Mouse (Mus musculus) NIH3T3 (cell line): Measurements from ENCODE around the gene Dedd2.
"Not testable (repeated sequence)": the region's sequence is repeated elsewhere in the genome, so short reads cannot be mapped to it uniquely, and the experiment has no call there.

Source experiments
- DNase-seq: peaks from one replicate; pipeline ENCODE4 v3.0.0-alpha.2; 2012; ENCODE audit warnings: low read depth

Gene Dedd2

DNA sequence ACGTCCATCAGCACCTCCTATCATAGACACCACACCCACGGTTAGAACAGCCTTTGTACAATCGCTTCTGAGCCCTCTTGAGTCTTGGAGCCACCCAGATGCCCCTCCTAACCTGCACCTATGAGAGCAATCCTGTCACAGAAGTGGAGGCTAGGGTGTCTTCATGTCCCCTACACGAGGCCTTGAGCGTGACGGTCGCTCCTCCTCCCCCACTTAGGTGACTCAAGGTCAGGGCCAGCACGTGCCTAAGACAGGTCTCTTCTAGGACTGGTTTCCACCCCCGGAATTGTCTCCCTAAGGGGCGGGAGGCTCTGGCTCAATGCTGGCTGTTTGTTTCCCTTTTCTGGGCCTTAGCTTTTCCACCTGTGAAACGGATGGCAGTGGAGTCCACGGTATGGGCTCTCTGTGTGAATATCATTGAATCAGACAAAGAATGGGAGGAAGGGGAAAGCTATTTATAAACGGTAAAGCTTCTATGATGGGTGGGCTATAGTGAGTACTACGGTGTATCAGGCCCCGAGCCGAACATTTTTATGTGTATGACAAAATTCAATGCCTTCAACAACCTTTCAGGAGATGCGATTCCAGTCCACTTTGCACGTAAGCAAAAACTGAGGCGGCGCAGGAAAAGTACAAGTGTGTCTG is at the start of gene Dedd2:
Dedd2 (minus strand) TSS at position 159 of the 645 bp plus-strand sequence.
- no peak for DNase-seq

DNA sequence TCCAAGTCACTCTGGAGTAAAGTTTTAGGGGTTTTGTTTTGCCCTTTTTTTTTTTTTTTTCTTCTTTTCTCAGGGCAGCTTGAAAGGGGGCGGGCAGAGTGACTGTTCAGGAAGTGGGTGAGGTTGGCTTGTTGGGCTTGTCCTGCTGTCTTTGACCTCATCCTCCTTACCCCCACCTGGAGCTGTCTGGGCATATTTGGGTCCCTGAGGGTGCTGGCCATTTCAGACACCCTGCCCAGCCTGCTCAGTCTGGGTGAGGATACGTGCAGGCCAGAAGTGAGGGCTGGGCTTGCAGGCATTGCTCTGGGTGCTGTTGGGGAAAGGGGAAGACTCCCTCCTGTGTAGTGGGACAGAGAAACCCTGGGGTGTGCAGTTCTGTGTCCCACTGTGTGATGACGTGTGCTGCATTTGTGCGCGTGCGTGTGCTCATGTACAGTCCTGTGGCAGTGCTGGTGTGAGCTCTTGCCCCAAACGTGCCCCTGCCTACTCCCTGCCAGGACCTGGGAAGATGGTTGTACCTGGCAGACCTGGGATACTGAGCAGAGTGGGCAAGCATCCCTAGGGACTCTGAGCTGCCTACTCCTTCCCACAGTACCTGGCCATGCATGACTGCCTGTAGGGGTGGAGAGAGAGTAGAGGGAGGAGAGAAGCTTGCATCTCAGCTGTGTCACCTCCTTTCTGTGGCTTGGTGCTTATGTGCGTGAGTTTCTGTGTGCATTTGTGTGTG is 49.3 kb upstream of the Dedd2 start:
- no peak for DNase-seq

GRCm38 (mm10) chr7:25269029-25269428 is 48.6 kb upstream of the Dedd2 start:
- DNase-seq = no peak

- DNase-seq = no peak
These were observed 48.2 kb upstream of the Dedd2 start for GRCm38 (mm10) chr7:25268588-25268987.

- peak; percentile 100 for DNase-seq
These were observed 47.5 kb upstream of the Dedd2 start for GRCm38 (mm10) chr7:25267751-25268463.

GRCm38 (mm10) chr7:25267301-25267750 is 46.9 kb upstream of the Dedd2 start, which contains the start of gene Cic:
Gene Cic (plus strand): TSS chr7:25267704.
- DNase-seq = peak; percentile 99

- DNase-seq = no peak
These were observed 46.0 kb upstream of the Dedd2 start for GRCm38 (mm10) chr7:25266180-25266962.

DNA sequence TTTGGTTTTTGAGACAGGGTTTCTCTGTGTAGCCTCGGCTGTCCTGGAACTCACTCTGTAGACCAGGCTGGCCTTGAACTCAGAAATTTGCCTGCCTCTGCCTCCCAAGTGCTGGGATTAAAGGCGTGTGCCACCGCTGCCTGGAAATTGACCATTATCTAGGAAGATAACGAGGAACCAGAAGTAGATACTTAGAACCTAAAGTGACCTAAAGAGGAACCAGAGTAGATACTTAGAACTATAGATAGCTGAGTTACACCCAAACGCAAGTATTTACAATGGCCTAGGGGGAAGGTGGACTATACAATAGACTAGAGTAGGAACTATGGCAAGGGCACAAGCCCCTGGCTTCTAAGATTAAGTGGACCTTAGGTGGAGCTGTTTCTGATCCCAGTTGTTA is 45.3 kb upstream of the Dedd2 start:
- DNase-seq = not testable (repeated sequence)

DNA sequence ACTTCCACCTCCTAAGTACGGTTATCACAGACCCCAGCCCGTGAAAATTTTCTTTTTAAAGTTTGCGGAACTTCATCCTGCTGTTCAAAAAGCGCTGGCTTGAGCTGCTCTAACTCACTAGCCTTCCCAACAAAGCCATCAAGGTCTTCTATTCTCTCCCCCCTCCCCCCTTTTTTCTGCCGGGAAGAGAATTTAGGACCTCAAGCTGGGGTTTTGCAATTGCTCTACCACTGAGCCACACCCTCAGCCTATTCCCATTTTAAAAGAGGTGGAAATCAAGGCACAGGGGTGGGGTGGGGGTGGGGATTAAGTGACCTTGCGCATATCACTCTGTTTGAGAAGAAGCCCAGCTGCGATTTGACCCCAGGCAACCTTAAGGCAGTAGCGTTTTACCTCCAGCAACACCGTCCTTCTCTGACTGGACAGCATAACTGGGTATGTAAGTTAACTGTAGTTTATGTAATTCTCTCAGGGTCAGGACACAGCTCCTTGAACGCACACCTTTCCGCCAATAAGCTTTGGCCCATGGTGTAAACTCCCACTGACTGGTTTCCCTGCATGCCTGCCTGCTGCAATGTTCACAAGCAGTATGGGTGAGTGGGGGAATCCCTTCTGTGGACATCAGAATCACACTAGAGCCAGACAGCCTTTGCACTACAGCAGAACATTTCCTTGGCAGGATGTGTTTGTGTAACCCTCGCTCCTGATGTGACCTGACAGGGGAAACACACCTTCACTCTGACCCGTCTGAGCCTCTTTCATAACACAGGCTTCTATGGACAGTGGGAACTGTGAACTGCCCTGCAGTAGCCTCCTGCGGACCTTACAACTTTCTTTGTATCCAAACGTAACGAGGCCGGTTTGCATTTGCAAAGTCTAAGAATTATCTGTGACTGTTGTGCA is 43.8 kb upstream of the Dedd2 start:
- DNase-seq = no peak

DNA sequence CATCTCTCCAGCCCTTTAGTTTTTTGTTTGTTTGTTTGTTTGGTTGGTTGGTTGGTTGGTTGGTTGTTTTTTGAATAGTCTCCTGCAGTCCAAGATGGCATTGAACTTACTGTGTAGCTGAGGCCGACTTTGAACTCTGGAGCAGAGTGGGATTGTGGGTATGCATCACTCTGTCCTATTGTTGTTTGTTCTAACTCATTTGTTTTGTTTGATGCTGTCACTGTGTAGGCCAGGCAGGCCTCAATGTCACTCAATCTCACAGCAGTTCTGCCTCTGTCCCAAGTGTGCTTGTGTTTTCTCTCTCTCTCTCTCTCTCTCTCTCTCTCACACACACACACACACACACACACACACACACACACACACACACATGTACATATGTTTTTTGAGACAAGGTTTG is 41.5 kb upstream of the Dedd2 start:
- DNase-seq = no peak

DNA sequence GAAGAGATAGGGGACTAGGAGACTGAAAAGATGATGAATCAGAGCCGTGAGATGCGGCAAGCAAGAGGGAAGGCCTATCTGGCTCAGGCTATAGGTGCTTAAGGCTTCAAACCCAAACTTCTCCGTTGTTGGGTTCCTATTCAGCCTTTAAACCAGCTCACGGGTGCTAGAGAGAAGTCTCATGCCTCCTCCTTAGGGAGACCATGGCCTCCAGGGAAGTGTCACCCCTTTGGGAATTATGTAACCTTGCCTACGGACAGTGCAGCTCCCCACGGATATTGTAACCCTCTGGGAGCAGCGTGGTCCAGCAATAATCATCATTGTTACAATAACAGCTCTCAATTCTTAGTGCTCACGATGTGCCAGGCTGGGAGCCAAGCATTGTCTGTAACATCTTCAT is 31.4 kb upstream of the Dedd2 start:
- DNase-seq = no peak

- DNase-seq = peak; percentile 73
These were observed 30.8 kb upstream of the Dedd2 start for GRCm38 (mm10) chr7:25251071-25251791.

DNA sequence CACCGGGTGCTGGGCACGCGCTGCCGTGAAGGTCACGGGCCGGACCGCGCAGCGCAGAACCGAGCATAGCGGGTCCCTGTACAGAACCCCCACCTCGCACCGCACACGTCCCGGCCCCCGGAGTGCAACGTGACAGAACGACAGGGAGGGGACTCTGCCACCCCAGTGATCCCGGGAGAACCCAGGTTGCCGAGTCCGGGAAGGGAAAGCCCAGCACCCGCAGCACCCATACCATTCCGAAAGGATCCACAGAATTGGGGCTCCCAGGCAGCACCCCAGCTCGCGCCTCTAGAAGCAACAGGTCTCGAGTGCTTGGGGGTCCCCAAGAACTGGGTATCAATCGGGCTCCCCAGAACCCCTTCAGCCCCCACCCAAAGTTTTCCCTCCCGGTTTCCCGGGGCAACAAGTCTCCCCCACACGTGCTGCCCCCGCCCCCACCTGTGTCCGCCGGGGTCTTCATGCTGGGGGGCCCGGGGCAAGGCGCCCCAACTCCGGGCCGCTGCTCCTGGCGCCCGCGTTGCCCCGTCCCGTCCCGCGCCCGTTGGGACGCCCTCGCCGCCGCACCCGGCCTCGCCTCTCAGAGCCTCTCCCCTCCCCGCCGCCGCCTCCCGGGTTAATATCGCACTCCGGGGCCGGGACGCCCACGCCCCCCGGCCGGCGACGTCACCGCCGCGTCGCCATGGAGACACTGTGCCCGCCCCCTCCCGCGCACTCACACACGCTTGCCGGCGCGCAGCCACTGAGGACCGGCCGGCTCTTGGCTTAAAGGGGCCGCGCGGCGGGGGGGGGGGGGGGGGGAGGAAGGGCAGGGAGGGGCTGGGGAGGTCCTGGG is 29.9 kb upstream of the Dedd2 start, which contains the start of gene Erf:
Erf (minus strand) TSS at position 621 of the 832 bp plus-strand sequence.
- peak; percentile 98 for DNase-seq

- DNase-seq = peak; percentile 85
These were observed 29.1 kb upstream of the Dedd2 start for GRCm38 (mm10) chr7:25249314-25250140.

- DNase-seq = peak; percentile 53
These were observed 28.5 kb upstream of the Dedd2 start for GRCm38 (mm10) chr7:25248846-25249313.

DNA sequence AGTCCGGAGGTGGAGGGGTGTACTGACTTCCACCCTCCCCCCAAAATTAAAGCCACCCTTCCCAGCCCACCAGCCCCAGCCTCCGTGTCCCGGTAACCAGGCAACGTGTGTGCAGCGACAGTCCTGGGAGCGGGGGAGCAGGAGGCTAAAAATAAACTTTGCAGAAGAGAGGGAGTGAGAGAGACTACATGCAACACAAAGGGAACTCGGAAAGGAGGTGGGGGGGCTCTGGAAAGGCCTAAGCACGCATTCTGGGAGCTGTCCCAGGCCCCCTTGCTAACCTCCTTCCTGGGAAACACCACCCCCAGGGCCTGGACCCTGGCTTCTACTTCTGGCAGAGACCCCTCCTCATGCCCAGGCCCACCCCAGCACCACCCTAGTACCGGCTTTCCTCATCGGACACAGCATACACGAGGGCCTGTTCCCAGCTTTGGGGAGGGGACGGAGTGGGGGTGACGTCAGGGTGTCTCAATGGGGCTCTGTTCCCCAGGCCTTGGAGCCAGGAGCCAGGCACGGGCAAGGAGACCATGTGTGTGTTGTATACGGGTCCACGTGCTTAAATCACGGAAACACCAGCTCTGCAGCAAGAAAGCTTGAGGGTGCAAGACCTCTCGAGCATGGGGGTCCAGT is 27.7 kb upstream of the Dedd2 start:
- peak; percentile 61 for DNase-seq

DNA sequence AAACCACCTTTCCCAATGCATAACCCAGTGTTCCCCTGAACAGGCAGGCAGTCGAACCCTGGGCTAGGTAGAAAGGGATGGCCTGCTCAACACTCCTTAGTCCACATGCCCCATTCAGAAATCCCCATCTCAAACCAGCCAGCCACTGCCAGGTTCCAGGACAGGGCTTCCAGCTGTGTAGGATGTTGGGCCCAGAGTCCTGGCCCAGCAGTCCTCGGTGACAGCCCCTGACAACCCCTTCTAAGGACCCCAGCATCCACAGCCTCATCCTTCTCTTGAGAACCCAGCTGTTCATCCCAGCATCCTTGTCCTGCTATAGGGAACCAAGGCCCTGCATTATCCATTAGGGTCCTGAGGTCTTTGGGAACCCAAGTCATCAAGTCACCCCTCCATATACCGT is 27.1 kb upstream of the Dedd2 start:
- no peak for DNase-seq

DNA sequence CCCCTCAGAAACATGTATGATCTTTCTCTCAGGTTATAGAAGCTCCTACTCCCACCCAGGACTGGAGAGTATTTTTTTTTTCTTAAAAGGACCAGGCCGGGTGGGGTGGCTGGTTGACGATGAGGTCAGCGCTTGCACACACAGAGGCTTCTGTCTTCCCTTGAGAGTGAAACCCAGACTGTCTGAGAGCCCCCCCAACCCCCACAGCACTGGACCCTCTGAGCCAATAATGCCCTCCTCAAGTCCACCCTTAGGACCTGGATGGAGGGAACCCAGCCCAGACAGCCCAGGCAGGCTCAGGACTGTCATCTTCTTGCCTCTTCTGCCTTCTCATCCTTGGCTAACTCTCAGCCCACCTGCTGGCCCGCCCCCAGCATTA is 26.3 kb upstream of the Dedd2 start:
- DNase-seq = peak; percentile 31
